In the genomic region with DNA sequence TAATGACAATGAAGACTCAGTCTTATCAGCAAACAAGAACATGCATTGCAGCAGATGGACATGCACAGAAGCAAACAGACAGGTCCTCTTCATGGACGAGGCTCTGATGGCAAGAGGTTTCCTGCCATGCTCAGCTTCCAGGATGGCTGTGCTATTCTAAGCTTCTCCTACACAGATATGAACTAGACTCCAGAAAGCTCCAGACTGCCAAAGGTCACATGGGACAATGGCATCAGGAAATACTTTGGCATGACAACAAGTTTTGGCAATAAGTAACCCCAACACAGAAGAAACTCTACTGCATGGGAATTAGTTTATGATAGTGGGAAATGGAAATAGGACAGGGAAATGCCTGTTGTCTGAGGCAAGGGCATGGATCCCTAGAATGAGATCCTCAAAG, we compare ENCODE assay signal across 39 mouse cellular contexts. TPM values are rescaled to one million over a fixed set of nuclear protein-coding genes. Genes with fewer than 3 reads are reported as not detected.
A peak's percentile ranks its signal among the peaks of the same experiment; 100 is the strongest.
DNase-seq lines count a peak whose midpoint lies in the region; ATAC-seq lines count a peak whose summit lies in the region.
"Had no signal": no experiment of that assay in that cellular context is flagged by ENCODE, and none has a peak within 500 bp of the region (broad histone marks: within the 10 kb centered on the region; RNA-seq: fewer than 3 reads in every experiment).

No protein-coding gene starts in this region.

- no peak overlapping the region for H3K9ac ChIP-seq in liver, embryonic 11.5 days (ENCODE audit: low read depth, low read length)
- no peak overlapping the region for H3K9ac ChIP-seq in liver, embryonic 12.5 days
- H3K9ac ChIP-seq: embryonic facial prominence, embryonic 15.5 days; hindbrain, embryonic 12.5 days; limb, embryonic 13.5 days; liver, embryonic 15.5 days; lung, embryonic 14.5 days; midbrain, embryonic 12.5 days; stomach, embryonic 15.5 days had no signal

- H3K36me3 ChIP-seq in liver, embryonic 11.5 days (ENCODE audit: control insufficient read depth, insufficient read depth, low read length): no peaks in the 10 kb centered on the region
- no peaks in the 10 kb centered on the region for H3K36me3 ChIP-seq in liver, embryonic 12.5 days
- H3K36me3 ChIP-seq: embryonic facial prominence, embryonic 10.5 days; embryonic facial prominence, embryonic 15.5 days; hindbrain, embryonic 12.5 days; limb, embryonic 13.5 days; liver, embryonic 15.5 days; midbrain, embryonic 12.5 days; stomach, embryonic 15.5 days had no signal

- no peaks in the 10 kb centered on the region for H3K9me3 ChIP-seq in liver, embryonic 11.5 days (ENCODE audit: control insufficient read depth, low read length)
- no peaks in the 10 kb centered on the region for H3K9me3 ChIP-seq in liver, embryonic 12.5 days (replicated peaks)
- H3K9me3 ChIP-seq: embryonic facial prominence, embryonic 10.5 days; embryonic facial prominence, embryonic 15.5 days; hindbrain, embryonic 12.5 days; limb, embryonic 13.5 days; liver, embryonic 15.5 days; midbrain, embryonic 12.5 days; stomach, embryonic 15.5 days had no signal

- no peak overlapping the region for H3K27ac ChIP-seq in liver, embryonic 11.5 days (ENCODE audit: low read depth, low read length)
- no peak overlapping the region for H3K27ac ChIP-seq in liver, embryonic 12.5 days
- H3K27ac ChIP-seq: embryonic facial prominence, embryonic 10.5 days; embryonic facial prominence, embryonic 15.5 days; hindbrain, embryonic 12.5 days; hindbrain, postnatal 0 days; limb, embryonic 13.5 days; liver, embryonic 15.5 days; midbrain, embryonic 12.5 days; stomach, embryonic 15.5 days had no signal

- intact Hi-C loops in left cerebral cortex, postnatal 36 days (cut with DNase I): no loop called here

- H3K4me3 ChIP-seq in liver, embryonic 11.5 days (ENCODE audit: low read depth, low read length): no peak overlapping the region
- H3K4me3 ChIP-seq in liver, embryonic 12.5 days: no peak overlapping the region
- H3K4me3 ChIP-seq: embryonic facial prominence, embryonic 10.5 days; embryonic facial prominence, embryonic 15.5 days; hindbrain, embryonic 12.5 days; limb, embryonic 13.5 days; liver, embryonic 15.5 days; midbrain, embryonic 12.5 days; stomach, embryonic 15.5 days had no signal

- H3K4me2 ChIP-seq in liver, embryonic 11.5 days: no peak overlapping the region
- no peak overlapping the region for H3K4me2 ChIP-seq in liver, embryonic 12.5 days
- H3K4me2 ChIP-seq: embryonic facial prominence, embryonic 15.5 days; heart, embryonic 11.5 days; hindbrain, embryonic 12.5 days; limb, embryonic 13.5 days; liver, embryonic 15.5 days; lung, embryonic 14.5 days; midbrain, embryonic 12.5 days; stomach, embryonic 15.5 days had no signal

- H3K27me3 ChIP-seq in liver, embryonic 11.5 days (replicated peaks; ENCODE audit: control insufficient read depth, insufficient read depth, low read length): no peaks in the 10 kb centered on the region
- H3K27me3 ChIP-seq in liver, embryonic 12.5 days (replicated peaks): no peaks in the 10 kb centered on the region
- H3K27me3 ChIP-seq: embryonic facial prominence, embryonic 15.5 days; hindbrain, embryonic 12.5 days; limb, embryonic 13.5 days; liver, embryonic 15.5 days; midbrain, embryonic 12.5 days; stomach, embryonic 15.5 days had no signal

- H3K4me1 ChIP-seq in liver, embryonic 11.5 days (replicated peaks; ENCODE audit: control insufficient read depth, insufficient read depth, low read length): no peaks in the 10 kb centered on the region
- no peaks in the 10 kb centered on the region for H3K4me1 ChIP-seq in liver, embryonic 12.5 days
- H3K4me1 ChIP-seq: embryonic facial prominence, embryonic 10.5 days; embryonic facial prominence, embryonic 15.5 days; hindbrain, embryonic 12.5 days; limb, embryonic 13.5 days; liver, embryonic 15.5 days; midbrain, embryonic 12.5 days; stomach, embryonic 15.5 days had no signal

- 71% methylated on average over 1 of the region's 1 CpGs for WGBS in liver, embryonic 11.5 days
- WGBS in liver, embryonic 12.5 days (ENCODE audit: insufficient replicate concordance): 42% methylated on average over 1 of the region's 1 CpGs
- WGBS in large intestine, adult 2 months: 23% methylated on average over 1 of the region's 1 CpGs

- DNase-seq in kidney, adult 8-10 months: peak; percentile 20
- no peak for DNase-seq in kidney, postnatal 10 days
- peak; percentile 11 for DNase-seq in liver, embryonic 11.5 days (ENCODE audit: low spot score)
- peak; percentile 27 for DNase-seq in adipocyte (ENCODE audit: low spot score)
- peak; percentile 35 for DNase-seq in large intestine, adult 2 months (ENCODE audit: low read depth, low spot score)
- DNase-seq in left cerebral cortex, postnatal 36 days (ENCODE audit: low spot score in 2 of 2): no peak
- DNase-seq: adrenal gland, adult 8-10 months; cerebellum, adult 2 months; cerebellum, postnatal 14 days; gastrocnemius, postnatal 14 days; heart, postnatal 36 days; layer of hippocampus, adult 9-11 months; lung, embryonic 14.5 days; lung, postnatal 14 days; retina, postnatal 1 day; right cerebral cortex, postnatal 14 days; thymus, postnatal 25 days had no signal

- ATAC-seq in liver, embryonic 11.5 days (replicated peaks; ENCODE audit: low FRiP score): no peak
- no peak for ATAC-seq in liver, embryonic 12.5 days
- ATAC-seq: activated CD4-positive, CD25-positive, alpha-beta regulatory T cell, adult 4 months; forebrain, embryonic 14.5 days; hindbrain, postnatal 0 days; intestine, embryonic 16.5 days had no signal

RNA-seq across cellular contexts. Expression of a gene that starts 10.4 kb away (rescaled TPM):
- not detected in 2 replicates for polyA plus RNA-seq in liver, embryonic 11.5 days (2014; fragmentation: Nextera tagmentation; extraction: Ambion mirVana)
- not detected in 2 replicates for polyA plus RNA-seq in liver, embryonic 12.5 days (2016; fragmentation: Nextera tagmentation; extraction: Ambion mirVana)
- polyA plus RNA-seq in large intestine, adult 2 months (2012; rRNA removed): 1.2 and 1.4 TPM in 2 replicates
- not detected for total RNA-seq in left cerebral cortex, postnatal 36 days (2021)
- total RNA-seq: CH12.LX; ES-E14; granulocyte monocyte progenitor cell, adult 5-6 weeks; hindbrain, postnatal 0 days; left cerebral cortex, postnatal 10 days had no signal
- polyA plus RNA-seq: activated CD4-positive, CD25-positive, alpha-beta regulatory T cell, adult 4 months; C2C12; embryonic facial prominence, embryonic 10.5 days; forebrain, embryonic 14.5 days; heart, embryonic 11.5 days; hindbrain, embryonic 12.5 days; limb, embryonic 13.5 days; liver, embryonic 15.5 days; lung, embryonic 14.5 days; midbrain, embryonic 12.5 days; neural tube, embryonic 14.5 days; stomach, embryonic 15.5 days had no signal

RNA-seq across cellular contexts. Expression of a gene that starts 15.5 kb away (rescaled TPM):
- polyA plus RNA-seq in liver, embryonic 11.5 days (2014; fragmentation: Nextera tagmentation; extraction: Ambion mirVana): 0.12 and 0.19 TPM in 2 replicates
- polyA plus RNA-seq in liver, embryonic 12.5 days (2016; fragmentation: Nextera tagmentation; extraction: Ambion mirVana): 0.10 TPM in 1 of 2 replicates, not detected in the other
- not detected in 2 replicates for polyA plus RNA-seq in large intestine, adult 2 months (2012; rRNA removed)
- total RNA-seq in left cerebral cortex, postnatal 36 days (2021): not detected
- total RNA-seq: CH12.LX; ES-E14; gastrocnemius, postnatal 14 days; granulocyte monocyte progenitor cell, adult 5-6 weeks; heart, postnatal 36 days; hindbrain, postnatal 0 days; left cerebral cortex, postnatal 10 days had no signal
- polyA plus RNA-seq: activated CD4-positive, CD25-positive, alpha-beta regulatory T cell, adult 4 months; C2C12; cerebellum, adult 2 months; embryonic facial prominence, embryonic 10.5 days; embryonic facial prominence, embryonic 15.5 days; forebrain, embryonic 14.5 days; heart, embryonic 16.5 days; hindbrain, embryonic 12.5 days; hindbrain, postnatal 0 days; limb, embryonic 13.5 days; lung, embryonic 14.5 days; midbrain, embryonic 12.5 days; neural tube, embryonic 14.5 days; small intestine, adult 2 months; stomach, embryonic 15.5 days had no signal

RNA-seq across cellular contexts. Expression of a gene that starts 30.8 kb away (rescaled TPM):
- polyA plus RNA-seq in liver, embryonic 11.5 days (2014; fragmentation: Nextera tagmentation; extraction: Ambion mirVana): not detected in 2 replicates
- polyA plus RNA-seq in liver, embryonic 12.5 days (2016; fragmentation: Nextera tagmentation; extraction: Ambion mirVana): not detected in 2 replicates
- not detected in 2 replicates for polyA plus RNA-seq in large intestine, adult 2 months (2012; rRNA removed)
- total RNA-seq in left cerebral cortex, postnatal 36 days (2021): not detected
- total RNA-seq: adrenal gland, postnatal 4 days; CH12.LX; ES-E14; gastrocnemius, postnatal 14 days; granulocyte monocyte progenitor cell, adult 5-6 weeks; heart, postnatal 36 days; hindbrain, postnatal 0 days; left cerebral cortex, postnatal 10 days had no signal
- polyA plus RNA-seq: activated CD4-positive, CD25-positive, alpha-beta regulatory T cell, adult 4 months; C2C12; cerebellum, adult 2 months; embryonic facial prominence, embryonic 10.5 days; embryonic facial prominence, embryonic 15.5 days; forebrain, embryonic 14.5 days; heart, embryonic 11.5 days; heart, embryonic 16.5 days; hindbrain, embryonic 12.5 days; hindbrain, postnatal 0 days; intestine, embryonic 16.5 days; limb, embryonic 13.5 days; lung, embryonic 14.5 days; midbrain, embryonic 12.5 days; neural tube, embryonic 14.5 days; small intestine, adult 2 months; stomach, embryonic 15.5 days had no signal

RNA-seq across cellular contexts. Expression of a gene that starts 42.4 kb away (rescaled TPM):
- polyA plus RNA-seq in liver, embryonic 11.5 days (2014; fragmentation: Nextera tagmentation; extraction: Ambion mirVana): not detected in 2 replicates
- polyA plus RNA-seq in liver, embryonic 12.5 days (2016; fragmentation: Nextera tagmentation; extraction: Ambion mirVana): not detected in 2 replicates
- not detected in 2 replicates for polyA plus RNA-seq in large intestine, adult 2 months (2012; rRNA removed)
- total RNA-seq in left cerebral cortex, postnatal 36 days (2021): not detected
- total RNA-seq: CH12.LX; ES-E14; gastrocnemius, postnatal 14 days; granulocyte monocyte progenitor cell, adult 5-6 weeks; heart, postnatal 36 days; left cerebral cortex, postnatal 10 days had no signal
- polyA plus RNA-seq: activated CD4-positive, CD25-positive, alpha-beta regulatory T cell, adult 4 months; C2C12; cerebellum, adult 2 months; embryonic facial prominence, embryonic 10.5 days; embryonic facial prominence, embryonic 15.5 days; forebrain, embryonic 14.5 days; heart, embryonic 11.5 days; heart, embryonic 16.5 days; hindbrain, embryonic 12.5 days; hindbrain, postnatal 0 days; limb, embryonic 13.5 days; lung, embryonic 14.5 days; midbrain, embryonic 12.5 days; neural tube, embryonic 14.5 days; small intestine, adult 2 months had no signal

Comparison
In these comparisons a context has a peak if more than half of its experiments do, and no peak if none do; other contexts are left out.
1. DNase-seq: peak in kidney, adult 8-10 months (2 of 2), liver, embryonic 11.5 days (single experiment), adipocyte (single experiment) and large intestine, adult 2 months (single experiment); none in kidney, postnatal 10 days (single experiment) and left cerebral cortex, postnatal 36 days (0 of 2).